Mouse (Mus musculus) gastrocnemius, postnatal 25 days (tissue): ENCODE results near the gene Nepro. TPM values are rescaled to one million over a fixed set of nuclear protein-coding genes. Genes with fewer than 3 reads are reported as not detected.

Source experiments
- DNase-seq: peaks from one replicate; pipeline ENCODE4 v3.0.0; 2022
- total RNA-seq, 2 experiments: library from RNA; stranded (reverse); gene quantifications; 1 replicate in 1 of 2; 2 replicates in 1 of 2; pipeline ENCODE4 v1.2.3; 2021

Nepro gene
- total RNA-seq, 2 experiments from 2014 or later: 3.2 to 4.3 TPM

DNA sequence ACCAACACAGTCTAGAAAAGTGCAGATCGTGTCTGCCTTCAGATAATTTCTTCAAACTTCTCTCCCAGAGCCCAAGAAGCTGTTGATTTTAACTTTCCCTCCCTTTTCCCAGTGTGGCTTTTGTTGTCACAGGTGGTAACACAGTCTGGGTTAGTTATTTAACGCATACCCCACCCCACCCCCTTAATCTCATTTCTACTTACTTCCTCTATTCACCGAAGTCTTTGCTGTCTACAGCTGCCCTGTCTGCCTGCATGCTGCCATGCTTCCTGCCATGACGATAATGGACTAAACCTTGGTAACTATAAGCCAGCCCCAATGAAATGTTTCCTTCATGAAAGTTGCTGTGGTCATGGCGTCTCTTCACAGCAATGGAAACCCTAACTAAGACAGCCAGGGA lies 21.8 kb upstream of the Nepro start:
- no peak for DNase-seq

DNA sequence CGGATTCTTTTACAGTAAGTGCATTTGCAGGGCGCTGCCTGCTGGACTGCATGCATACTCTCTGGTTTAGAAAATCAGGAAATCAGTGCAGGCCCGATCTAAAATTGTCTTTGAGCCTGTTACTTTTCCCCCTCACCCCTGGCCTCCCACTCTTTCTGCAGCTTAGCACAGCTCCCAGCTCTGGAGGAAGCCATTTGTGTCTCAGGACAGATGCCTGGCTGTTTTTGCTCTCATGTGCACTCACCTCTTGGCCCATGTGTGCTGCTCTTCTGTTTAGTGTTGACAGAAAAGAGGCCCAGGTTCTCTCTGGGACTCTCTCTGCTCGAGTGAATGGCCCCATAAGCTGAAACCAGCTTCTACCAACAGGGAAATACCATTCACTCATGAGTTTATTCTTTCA lies 20.6 kb upstream of the Nepro start:
- no peak for DNase-seq

DNA sequence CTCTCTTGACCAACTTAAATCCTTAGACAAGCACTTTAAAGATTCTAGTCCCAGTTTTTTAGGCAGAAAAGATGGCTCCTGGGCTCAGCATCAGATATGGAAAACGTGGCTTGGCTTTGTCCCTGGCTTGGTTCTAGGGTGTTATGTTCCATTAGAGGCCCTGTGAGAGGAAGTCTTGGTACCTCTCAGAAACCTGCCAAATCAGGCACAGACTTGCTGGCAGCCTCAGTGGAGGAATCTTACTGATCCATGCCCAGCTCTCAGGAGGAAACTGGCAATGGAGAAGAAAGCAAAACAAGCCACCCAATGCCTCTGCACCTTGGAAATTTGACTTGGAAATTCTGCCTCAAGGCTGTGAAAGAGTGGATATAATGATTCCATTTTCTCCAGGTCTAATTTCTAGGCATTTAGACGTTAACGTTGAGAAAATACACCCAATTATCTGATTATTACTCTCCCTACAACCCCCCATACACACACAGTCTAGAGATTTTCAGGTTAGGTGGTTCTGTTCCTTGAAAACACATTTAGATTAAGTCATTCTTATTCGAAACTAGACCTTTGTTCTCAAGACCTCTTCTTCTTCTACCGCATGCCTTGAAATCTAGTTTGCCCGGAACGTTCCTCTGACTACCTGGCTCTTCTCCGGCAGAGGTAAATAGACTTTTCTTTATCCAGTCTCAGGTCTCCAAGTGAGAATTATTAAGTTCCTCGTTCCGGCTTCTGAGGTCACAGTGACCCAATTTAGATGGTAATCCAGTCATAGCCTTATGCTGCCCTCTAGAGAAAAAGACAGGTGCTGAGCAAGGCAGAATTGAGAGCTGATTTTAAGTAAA lies 7.6 kb upstream of the Nepro start:
- peak; percentile 18 for DNase-seq

DNA sequence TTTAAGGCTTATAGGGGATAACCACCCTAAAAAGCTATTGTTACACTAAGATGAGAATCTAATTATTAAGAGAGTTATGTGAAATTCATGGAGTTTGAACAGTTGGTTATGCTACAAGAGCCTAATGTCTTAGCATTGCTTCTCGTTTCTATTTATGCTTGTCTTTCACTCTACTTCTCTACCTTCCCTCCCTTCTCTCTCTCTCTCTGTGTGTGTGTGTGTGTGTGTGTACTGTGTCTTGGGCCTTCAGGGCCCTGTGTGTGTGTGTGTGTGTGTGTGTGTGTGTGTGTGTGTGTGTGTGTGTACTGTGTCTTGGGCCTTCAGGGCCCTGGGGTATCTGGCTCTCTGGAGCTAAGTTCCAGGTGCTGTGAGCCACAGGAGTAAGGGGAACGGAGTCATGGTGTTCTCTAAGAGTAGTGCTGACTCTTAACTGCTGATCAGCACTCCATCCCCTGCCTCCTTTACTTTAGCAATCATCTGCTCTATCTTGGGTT lies 6.9 kb upstream of the Nepro start:
- DNase-seq: no peak

DNA sequence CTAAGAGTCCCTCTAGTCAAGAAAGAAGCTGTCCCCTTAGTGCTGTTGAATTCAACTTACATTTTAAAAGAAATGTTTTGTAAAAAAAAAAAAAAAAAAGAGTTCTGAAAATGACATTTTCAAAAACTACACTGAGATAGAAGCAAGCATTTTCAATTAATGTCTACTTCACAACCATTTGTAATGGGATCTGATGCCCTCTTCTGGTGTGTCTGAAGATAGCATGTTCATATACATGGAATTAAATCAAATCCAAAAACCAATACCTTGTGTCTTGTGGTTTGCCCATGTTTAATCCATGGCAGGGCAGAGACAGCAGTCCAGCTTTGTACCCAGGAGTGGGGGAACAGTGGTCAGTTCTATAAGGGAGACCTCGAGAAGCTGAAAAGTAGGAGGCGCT lies 6.3 kb upstream of the Nepro start:
- DNase-seq: no peak

DNA sequence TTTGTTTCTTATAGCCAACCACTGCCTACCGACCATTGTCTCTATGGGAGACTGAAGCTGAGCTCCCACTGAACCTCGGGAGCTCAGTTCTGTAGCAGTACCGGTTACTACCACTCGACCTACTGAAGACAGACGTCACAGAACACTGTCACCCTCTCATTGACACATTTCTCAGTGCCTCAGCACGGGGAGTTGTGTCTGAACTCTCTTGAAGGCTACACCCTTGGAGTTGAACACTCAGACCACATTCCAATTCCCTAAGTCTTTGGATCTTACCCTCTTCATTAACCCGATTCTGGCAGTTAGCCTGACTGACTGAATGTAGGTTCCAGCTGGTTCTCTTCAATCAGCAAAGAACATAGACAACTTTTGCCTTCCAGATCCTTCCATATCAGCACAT lies 4.8 kb upstream of the Nepro start:
- DNase-seq: no peak

DNA sequence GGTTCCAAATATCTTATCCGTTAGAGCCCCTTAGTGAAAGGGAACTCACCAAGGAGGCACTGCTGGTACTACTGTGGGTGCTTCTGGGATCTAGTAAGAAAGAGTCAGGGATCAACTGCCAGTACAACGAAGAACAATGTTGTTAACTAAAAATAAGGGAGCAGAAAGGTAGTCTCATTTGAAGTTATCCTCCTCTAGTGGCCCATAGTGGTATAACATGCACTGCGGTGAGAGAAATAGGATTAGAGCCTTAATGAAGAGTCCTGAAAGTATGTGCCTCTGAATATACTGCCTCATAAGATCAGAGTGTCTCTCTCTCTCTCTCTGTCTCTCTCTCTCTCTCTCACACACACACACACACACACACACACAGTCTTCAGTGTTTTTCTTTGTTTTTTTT lies 3.6 kb upstream of the Nepro start:
- DNase-seq: no peak

DNA sequence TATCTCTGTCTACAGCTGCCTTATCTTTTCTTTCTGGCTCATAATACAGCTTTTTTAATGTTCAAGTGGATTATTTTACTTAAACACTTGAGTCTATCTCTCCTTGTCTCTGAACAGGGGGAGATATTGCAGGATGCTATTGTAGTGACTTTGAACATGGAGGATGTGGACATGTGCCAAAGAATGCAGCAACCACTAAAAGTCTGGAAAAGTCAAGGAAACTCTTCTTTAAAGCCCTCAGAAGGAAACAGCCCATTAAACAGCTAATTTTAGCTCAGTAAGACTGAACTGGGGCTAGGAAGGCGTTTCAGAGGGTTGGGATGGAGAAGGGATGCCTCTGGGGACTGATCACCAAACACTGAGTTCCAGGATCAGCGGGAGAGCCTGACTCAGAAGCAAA lies 1.4 kb upstream of the Nepro start:
- no peak for DNase-seq

DNA sequence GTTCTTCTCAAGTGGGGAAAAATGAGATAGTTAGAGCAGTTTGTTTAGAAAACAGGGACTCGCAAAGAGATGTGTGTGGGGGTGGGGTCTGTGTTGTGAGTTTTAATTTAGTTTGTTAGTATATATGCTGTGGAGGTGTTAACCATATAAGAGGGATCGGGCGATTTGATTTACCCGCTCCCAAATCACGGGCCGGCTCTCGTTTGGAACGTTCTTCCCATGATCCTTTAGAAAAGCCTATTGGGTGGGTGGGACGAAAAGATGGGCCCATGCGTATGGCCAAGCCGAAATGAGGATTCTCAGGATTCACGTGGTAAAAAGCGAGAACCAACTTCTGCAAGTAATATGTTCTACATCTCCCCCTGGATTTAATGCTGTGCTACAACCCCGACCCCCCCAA lies 746 bp downstream of the Nepro start:
- DNase-seq: no peak

DNA sequence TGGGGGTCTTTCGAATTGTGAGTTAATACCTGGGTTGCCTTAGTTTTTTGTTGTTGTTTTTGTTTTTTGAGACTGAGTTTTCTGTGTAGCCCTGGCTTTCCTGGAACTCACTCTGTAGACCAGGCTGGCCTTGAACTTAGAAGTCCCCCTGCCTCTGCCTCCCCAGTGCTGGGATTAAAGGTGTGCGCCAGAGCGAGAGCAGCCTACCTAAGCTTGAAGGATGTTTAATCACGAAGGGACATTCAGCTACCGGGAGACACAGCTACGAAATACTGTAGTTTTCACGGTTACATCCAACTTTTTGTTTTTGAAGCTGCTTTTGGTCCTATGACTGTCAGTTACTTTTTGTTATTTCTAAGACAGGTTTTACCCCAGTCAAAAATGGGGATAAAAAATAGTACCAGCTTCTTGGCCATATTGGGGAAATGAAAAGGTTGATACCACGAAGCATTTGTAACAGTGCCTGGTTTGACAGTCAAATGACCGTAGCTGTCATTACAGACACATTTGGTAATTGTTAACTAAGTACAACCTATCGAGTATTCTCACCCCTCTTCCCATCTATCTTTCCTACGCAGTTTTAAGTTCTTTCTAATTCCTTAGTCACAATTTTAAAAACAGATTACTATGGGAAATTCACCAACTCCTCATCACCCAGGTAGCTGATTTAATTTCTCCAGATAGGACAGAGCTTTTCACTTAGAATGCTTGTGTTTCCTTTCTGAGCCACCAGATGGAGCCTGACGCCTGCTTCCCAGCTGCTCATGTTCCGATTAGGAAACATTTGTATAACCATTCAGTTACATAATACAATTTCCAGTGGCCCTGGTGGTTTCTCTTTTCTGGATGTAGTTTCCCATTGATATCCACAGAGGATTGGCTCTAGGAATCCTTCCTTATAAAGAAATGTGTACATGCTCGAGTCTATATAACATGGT lies 1.5 kb downstream of the Nepro start:
- DNase-seq: peak; percentile 49

DNA sequence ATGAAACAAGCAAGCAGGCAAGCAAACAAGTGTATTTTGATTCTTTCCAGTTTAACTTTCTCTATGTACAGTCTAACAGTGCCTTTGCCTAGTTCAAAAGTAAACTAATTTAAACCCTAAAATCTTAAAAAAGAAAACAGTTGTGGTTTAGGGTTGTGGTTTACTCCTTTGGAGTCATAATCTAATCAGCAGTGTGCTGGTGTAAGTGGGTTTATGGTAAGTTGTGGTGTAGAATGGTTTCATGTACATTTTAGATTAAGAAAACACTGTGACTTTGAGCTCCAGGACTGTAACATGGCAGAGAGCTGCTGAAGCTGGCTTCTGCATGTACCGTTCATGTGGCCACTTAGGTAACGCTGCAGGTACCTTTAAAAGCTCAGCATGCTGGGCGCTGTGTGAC lies 3.4 kb downstream of the Nepro start:
- DNase-seq: no peak

DNA sequence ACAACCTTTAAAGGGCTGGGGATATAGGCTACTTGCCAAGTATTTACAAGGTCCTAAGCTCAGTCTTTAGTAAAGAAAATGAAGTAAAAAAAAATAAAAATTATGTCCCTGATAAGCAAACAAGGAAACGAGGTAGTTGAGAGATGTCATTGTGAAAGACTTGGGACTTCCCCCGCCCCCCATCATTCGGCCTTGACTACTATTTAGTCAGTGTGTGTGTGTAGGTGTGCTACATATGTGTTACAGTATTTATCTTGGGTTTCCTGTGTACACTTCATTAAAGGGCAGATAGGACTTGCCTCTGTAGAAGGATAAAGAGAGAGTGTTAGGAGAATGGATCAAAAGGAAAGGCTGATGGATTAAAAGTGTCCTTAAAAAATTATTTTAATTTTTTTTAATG lies 10.0 kb downstream of the Nepro start:
- no peak for DNase-seq

DNA sequence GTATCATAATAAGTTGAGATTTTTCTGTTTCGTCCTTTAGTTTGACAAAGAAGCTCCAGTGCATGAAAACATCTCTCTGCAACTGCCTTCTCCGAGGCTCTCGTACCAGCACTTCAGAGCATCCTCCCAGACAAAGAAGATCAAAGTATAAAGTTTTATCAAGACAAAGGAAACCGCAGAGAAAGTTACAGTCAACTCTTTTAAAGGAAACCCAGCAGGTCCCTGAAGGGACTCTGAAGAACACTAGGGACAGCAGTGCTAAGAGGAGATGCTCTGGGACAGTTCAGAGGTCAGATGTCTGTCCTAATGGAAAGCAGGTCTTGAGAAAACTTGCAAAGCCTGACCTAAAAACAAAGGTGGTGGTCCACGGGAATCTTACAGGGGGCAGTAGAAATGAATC lies 11.6 kb downstream of the Nepro start:
- DNase-seq: no peak

DNA sequence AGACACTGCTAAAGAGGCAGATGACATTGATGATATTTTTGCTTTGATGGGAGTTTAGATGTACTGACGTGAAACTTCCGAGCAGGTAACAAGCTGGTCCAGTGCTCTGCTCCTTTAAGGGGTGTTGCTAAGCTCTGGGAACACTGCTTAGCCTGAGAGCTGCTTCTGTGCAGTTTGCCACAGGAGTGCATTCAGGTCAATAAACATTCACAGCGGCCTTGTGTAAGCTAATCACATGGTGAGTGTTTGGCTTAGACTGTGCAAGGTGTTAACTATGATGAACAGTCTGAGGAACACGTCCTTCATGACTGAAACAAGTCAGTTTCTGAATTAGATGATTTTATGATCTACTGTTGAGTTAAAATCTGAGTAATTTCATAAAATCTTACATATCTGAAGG lies 12.0 kb downstream of the Nepro start:
- no peak for DNase-seq

DNA sequence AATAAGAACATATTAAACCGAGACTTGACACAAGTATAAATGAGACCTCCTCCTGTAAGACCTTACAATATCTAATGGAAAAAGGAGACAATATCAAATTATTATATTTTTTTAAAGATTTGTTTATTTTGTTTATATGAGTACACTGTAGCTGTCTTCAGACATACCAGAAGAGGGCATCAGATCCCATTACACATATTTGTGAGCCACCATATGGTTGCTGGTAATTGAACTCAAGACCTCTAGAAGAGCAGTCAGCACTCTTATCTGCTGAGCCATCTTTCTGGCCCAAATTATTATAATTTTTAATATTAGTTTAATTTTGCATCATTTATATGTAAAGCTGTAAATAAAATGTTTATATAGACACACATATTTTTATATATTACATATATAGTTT lies 18.7 kb downstream of the Nepro start:
- no peak for DNase-seq

DNA sequence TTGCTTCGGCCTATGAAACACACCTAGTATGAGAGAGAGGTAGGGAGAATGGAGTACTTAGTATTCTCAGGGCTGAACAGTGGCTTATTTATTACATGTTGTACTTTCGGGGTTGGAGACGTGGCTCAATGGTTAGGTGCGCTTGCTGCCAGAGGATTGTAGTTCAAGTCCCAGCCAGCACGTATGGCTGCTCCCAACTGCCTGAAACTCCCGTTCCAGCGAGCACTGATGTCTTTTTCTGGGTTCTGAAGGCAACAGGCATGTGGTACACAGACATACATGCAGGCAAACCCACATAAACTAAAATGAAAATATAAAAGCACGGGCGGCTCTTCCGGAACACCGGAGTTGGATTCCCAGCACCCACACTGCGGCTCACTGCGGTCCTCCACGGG lies 21.4 kb downstream of the Nepro start:
- no peak for DNase-seq

DNA sequence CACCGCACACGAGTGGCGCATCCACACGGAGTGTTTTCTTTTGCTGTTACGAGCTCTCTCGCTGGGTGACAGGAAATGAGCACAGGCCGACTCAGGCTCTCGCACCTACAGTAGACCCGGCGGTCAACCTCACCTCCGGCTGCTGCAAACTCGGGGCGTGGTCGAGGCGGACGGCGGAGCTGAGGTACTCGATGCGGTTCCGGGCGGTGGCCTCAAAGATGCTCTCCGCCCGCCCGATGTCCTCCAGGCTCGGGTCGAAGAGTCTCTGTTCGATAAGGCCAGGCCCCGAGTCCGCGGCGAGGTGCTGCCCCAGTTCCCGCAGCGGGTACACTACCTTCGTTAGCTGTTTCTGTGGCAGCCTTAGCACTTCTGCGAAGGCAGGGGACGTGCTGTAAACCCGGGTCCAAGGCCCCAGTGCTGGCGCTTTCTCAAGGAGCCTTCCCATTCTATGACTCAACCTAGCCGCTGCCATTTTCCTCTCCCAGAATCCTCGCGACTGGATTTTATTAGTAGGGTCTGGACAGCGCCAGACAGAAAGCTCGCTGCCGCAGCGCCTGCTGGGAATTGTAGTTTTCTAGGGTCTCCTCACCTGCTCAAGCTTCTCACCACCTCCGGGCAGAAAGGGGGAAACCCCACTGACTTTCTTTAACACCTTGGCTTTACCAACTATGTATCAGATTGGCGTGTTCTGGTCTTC lies 21.9 kb downstream of the Nepro start, which contains the start of gene Gtpbp8:
Gtpbp8 (minus strand) TSS at position 498 of the 697 bp plus-strand sequence.
- peak; percentile 81 for DNase-seq

DNA sequence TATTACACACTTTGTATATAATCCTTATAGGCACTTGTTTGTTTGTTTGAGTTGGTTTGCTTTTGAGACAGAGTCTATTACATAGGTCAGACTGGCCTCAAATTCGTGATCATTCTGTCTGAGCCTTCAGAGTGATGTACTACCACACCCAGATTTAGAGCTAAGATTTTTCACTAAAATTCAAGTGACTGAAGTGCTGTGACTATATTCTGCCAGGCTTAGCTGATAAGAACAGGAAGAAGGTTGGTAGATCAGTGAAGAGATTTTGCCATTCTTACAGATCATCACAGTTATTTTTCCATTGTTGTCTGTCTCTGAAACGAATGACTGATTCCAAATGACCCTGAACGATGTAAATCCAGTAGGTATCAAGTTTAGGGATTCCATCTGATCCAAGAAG lies 23.9 kb downstream of the Nepro start:
- no peak for DNase-seq

DNA sequence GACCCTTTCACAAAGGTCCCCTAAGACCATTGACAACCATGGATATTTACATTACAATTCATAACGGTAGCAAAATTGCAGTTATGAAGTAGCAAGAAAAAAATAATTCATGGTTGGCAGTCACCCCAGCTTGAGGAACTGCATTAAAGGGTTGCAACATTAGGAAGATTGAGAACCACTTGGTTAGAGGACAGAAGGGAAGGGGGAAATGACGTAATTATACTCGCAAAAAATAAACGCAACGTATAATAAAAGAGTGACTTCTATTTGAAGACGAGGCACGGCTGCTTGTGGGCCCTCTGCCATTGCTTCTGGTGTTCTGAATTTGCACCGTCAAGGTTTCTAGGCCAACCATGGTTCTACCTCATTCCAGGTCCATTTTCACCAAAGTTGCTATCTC lies 33.6 kb downstream of the Nepro start:
- DNase-seq: no peak

DNA sequence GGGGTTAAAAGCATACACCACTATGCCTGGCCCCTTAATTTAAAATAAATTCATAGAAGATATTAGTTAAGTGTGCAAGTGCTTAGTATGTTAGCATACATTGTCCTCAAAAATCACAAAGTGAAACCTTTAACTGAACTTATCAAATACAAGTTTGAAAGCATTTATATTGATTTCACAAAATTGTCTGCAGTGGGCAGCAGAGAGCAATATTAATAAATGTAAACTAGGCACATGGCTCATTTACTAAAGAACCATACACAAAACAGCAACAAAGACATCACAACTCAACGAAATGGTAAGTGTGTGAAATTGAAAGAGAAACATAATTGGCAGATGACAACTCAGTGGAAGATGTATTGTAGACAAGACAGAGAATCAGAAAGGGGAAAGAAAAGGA lies 37.7 kb downstream of the Nepro start:
- DNase-seq: no peak

DNA sequence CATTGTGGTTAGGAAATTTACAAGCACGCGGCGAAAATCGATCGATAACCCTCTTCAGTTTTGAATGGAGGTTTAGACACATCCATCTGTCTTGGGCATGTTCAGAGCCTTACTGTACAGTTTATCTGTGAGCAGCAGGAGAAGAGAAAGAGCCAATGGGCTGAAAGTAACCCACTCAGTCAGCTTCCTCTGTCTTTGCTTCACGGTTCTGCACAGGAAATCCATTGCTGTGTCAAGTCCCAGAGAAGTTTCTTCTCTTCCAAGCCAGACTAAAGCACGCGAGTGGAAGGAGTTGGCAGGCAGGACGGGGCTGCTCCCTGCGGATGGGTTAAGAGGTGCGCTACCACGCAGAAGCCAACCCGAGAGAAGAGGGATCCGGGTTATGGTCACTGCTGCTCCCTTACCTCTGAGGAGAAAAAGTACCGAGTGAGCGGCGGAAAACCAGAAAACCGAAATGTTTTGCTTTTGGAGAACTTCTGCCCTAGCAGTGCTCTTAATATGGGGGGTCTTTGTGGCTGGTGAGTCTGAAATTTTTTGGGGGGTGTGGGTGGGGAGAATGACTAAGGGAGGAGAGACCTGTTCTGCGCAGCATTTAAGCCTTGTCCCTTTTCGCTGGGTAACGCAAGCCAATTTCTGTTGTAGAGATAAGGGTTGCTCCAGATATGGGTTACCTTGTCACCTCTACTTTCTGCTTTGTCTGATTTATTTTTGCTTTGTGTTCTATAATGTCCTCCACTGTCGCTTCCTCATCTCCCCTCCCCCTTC lies 41.6 kb downstream of the Nepro start, which contains the start of gene Cd200r1:
Cd200r1 (plus strand) TSS at position 182 of the 765 bp plus-strand sequence.
- no peak for DNase-seq
